Mouse (Mus musculus) v-Abl transformed pro-B cells (cell line): ENCODE results near the gene Rpf1.

Experiments
- in situ Hi-C, 2 experiments: fragments of 400-800 bp; cut with MboI; formaldehyde crosslinking; loops; one replicate each; pipeline ENCODE4 v1.15.1; 2025; ENCODE audit not compliant: unreplicated experiment in 2 of 2

Rpf1 gene

GRCm38 (mm10) chr3:146520798-146521651 lies at the start of gene Rpf1:
Gene Rpf1 (minus strand): TSS chr3:146521429.
- in situ Hi-C loops = loop anchor here (5.0 to 25.0 kb wide), 8 partner anchors 116 to 1809 kb away; partner anchors contain the start of genes Prkacb (in 2 of the 2), Sh3glb1 (in 2 of the 2), 2410004B18Rik (in 1 of the 2) and Bcl10 (in 1 of the 2)

GRCm38 (mm10) chr3:146570939-146571338 lies 49.7 kb upstream of the Rpf1 start:
- in situ Hi-C loops = no loop called here

- in situ Hi-C loops = no loop called here
Measured at GRCm38 (mm10) chr3:146570148-146570782, 49.0 kb upstream of the Rpf1 start, which contains the start of gene Uox. Gene Uox (plus strand): TSS chr3:146570426.

- in situ Hi-C loops = no loop called here
Measured at GRCm38 (mm10) chr3:146569594-146569993, 48.4 kb upstream of the Rpf1 start.

- in situ Hi-C loops = no loop called here
Measured at GRCm38 (mm10) chr3:146567884-146568530, 46.8 kb upstream of the Rpf1 start.

GRCm38 (mm10) chr3:146567366-146567765 lies 46.1 kb upstream of the Rpf1 start:
- in situ Hi-C loops = no loop called here

GRCm38 (mm10) chr3:146565065-146565411 lies 43.8 kb upstream of the Rpf1 start:
- in situ Hi-C loops = no loop called here

GRCm38 (mm10) chr3:146564268-146565064 lies 43.2 kb upstream of the Rpf1 start:
- in situ Hi-C loops = loop anchor here (5.0 kb wide), 3 partner anchors 217 to 348 kb away; no protein-coding TSS in a partner anchor

- in situ Hi-C loops = loop anchor here (5.0 kb wide), 3 partner anchors 216 to 349 kb away; no protein-coding TSS in a partner anchor
Measured at GRCm38 (mm10) chr3:146562936-146563335, 41.7 kb upstream of the Rpf1 start.

- in situ Hi-C loops = no loop called here
Measured at GRCm38 (mm10) chr3:146557507-146557906, 36.3 kb upstream of the Rpf1 start.

GRCm38 (mm10) chr3:146556567-146556966 lies 35.3 kb upstream of the Rpf1 start:
- in situ Hi-C loops = no loop called here

- in situ Hi-C loops = no loop called here
Measured at GRCm38 (mm10) chr3:146554816-146555215, 33.6 kb upstream of the Rpf1 start.

GRCm38 (mm10) chr3:146543632-146544031 lies 22.4 kb upstream of the Rpf1 start:
- in situ Hi-C loops = no loop called here

GRCm38 (mm10) chr3:146540521-146541273 lies 19.5 kb upstream of the Rpf1 start:
- in situ Hi-C loops = no loop called here

GRCm38 (mm10) chr3:146534986-146535385 lies 13.8 kb upstream of the Rpf1 start:
- in situ Hi-C loops = no loop called here

- in situ Hi-C loops = loop anchor here in 1 of 2 experiments (10.0 kb wide), 1 partner anchor 124 kb away; the partner anchor contains the start of gene Ssx2ip
Measured at GRCm38 (mm10) chr3:146528335-146528734, 7.1 kb upstream of the Rpf1 start.

GRCm38 (mm10) chr3:146521652-146522020 lies 407 bp upstream of the Rpf1 start:
- in situ Hi-C loops = loop anchor here (5.0 to 25.0 kb wide), 8 partner anchors 117 to 1809 kb away; partner anchors contain the start of genes Prkacb (in 2 of the 2), Sh3glb1 (in 2 of the 2), 2410004B18Rik (in 1 of the 2) and Bcl10 (in 1 of the 2)

- in situ Hi-C loops = loop anchor here (5.0 to 25.0 kb wide), 8 partner anchors 116 to 1808 kb away; partner anchors contain the start of genes Prkacb (in 2 of the 2), Sh3glb1 (in 2 of the 2), 2410004B18Rik (in 1 of the 2) and Bcl10 (in 1 of the 2)
Measured at GRCm38 (mm10) chr3:146520226-146520797, 917 bp downstream of the Rpf1 start.

GRCm38 (mm10) chr3:146506711-146507110 lies 14.5 kb downstream of the Rpf1 start:
- in situ Hi-C loops = loop anchor here (25.0 kb wide), 5 partner anchors 319 to 1794 kb away; partner anchors contain the start of genes Sh3glb1 (in 2 of the 2), 2410004B18Rik (in 1 of the 2) and Odf2l (in 1 of the 2)
